8 mouse cellular contexts compared by ENCODE assay signal in the genomic region with DNA sequence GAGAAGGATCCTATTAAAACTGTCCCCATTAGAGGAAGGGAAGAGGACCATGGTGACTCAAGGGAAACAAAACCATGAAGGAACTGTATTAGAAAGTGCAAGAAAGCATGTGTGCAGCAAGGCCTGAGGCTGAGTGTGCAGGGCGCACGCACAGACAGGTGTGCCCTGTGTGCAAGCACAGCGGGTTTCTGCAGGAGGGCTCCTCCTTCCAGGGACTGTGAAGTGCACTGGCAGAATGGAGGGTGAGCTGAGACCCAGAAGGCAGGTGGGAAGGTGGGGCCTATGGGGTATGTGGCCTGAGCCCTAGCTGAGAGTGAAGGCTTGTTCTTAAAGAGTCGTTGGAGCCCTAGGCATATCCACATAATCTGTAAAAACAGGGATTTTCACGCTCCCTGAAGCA. TPM values are rescaled to one million over a fixed set of nuclear protein-coding genes. Genes with fewer than 3 reads are reported as not detected.
DNase-seq lines count a peak whose midpoint lies in the region; ATAC-seq and TF ChIP-seq lines count a peak whose summit lies in the region.
"Had no signal": no experiment of that assay in that cellular context is flagged by ENCODE, and none has a peak within 500 bp of the region (broad histone marks: within the 10 kb centered on the region; RNA-seq: fewer than 3 reads in every experiment).

No protein-coding gene starts in this region.

- H3K36me3 ChIP-seq in forebrain, postnatal 0 days (ENCODE audit: insufficient read depth): 0 out of 2 replicates have a peak, but pooled peaks cover 3% of the 10 kb centered on the region
- no peaks in the 10 kb centered on the region for H3K36me3 ChIP-seq in liver, embryonic 15.5 days (replicated peaks)

- H3K4me1 ChIP-seq in lung, adult 2 months (ENCODE audit: control insufficient read depth, insufficient read depth, low read length): 0 out of 2 replicates have a peak, but pooled peaks cover 4% of the 10 kb centered on the region
- H3K4me1 ChIP-seq in forebrain, postnatal 0 days (ENCODE audit: insufficient read depth): 0 out of 2 replicates have a peak, but pooled peaks cover 3% of the 10 kb centered on the region
- peaks cover 9% of the 10 kb centered on the region; the same call in 1 of the 2 replicates for H3K4me1 ChIP-seq in liver, embryonic 15.5 days (replicated peaks)

- H3K27me3 ChIP-seq in forebrain, postnatal 0 days (ENCODE audit: insufficient read depth, low read length): no peaks in the 10 kb centered on the region
- peaks cover 59% of the 10 kb centered on the region for H3K27me3 ChIP-seq in liver, embryonic 15.5 days

- no peak for TF ChIP-seq CTCF in lung, adult 2 months (IDR thresholded peaks at IDR 0.05; ENCODE audit: insufficient read depth, low read length)
- TF ChIP-seq CTCF in forebrain, postnatal 0 days (IDR thresholded peaks at IDR 0.05; ENCODE audit: low read depth): no peak

- H3K9me3 ChIP-seq in forebrain, postnatal 0 days (ENCODE audit: low read length): no peaks in the 10 kb centered on the region
- no peaks in the 10 kb centered on the region for H3K9me3 ChIP-seq in liver, embryonic 15.5 days (replicated peaks)

- no peak for DNase-seq in lung, adult 2 months
- no peak for DNase-seq in lung, postnatal 36 days
- no peak for DNase-seq in forebrain, postnatal 0 days
- peak; percentile 45 for DNase-seq in thymus, postnatal 25 days
- DNase-seq in natural killer cell, adult 2 months (ENCODE audit: low spot score in 2 of 2): no peak
- DNase-seq: spleen, adult 18-20 months had no signal

- ATAC-seq in forebrain, postnatal 0 days: no peak
- no peak for ATAC-seq in liver, embryonic 15.5 days (ENCODE audit: insufficient read depth)
- ATAC-seq in megakaryocyte progenitor cell, adult 5-6 weeks (replicated peaks; ENCODE audit: poor library complexity): no peak

- WGBS in lung, adult 2 months: 61% methylated on average over 5 of the region's 5 CpGs
- WGBS in forebrain, postnatal 0 days: 37% methylated on average over 5 of the region's 5 CpGs
- WGBS in liver, embryonic 15.5 days (ENCODE audit: insufficient replicate concordance): 49% methylated on average over 5 of the region's 5 CpGs

- no peak overlapping the region for H3K27ac ChIP-seq in forebrain, postnatal 0 days (ENCODE audit: low read depth, low read length)
- H3K27ac ChIP-seq in liver, embryonic 15.5 days (replicated peaks): no peak overlapping the region

- peak overlapping the region; percentile 71 for H3K4me2 ChIP-seq in forebrain, postnatal 0 days (ENCODE audit: low read depth)
- H3K4me2 ChIP-seq in liver, embryonic 15.5 days: peak overlapping the region; percentile 53

- no peak for TF ChIP-seq POLR2A in lung, adult 2 months (IDR thresholded peaks at IDR 0.05; ENCODE audit: borderline replicate concordance, extremely low read depth, low read depth, low read length)

- peak overlapping the region; percentile 40 for H3K4me3 ChIP-seq in lung, adult 2 months (replicated peaks; ENCODE audit: extremely low read depth, low read depth, low read length)
- peak overlapping the region; percentile 94 for H3K4me3 ChIP-seq in forebrain, postnatal 0 days (ENCODE audit: low read depth, low read length)
- peak overlapping the region; percentile 56; the same call in 1 of the 2 replicates for H3K4me3 ChIP-seq in liver, embryonic 15.5 days (replicated peaks)

- peak overlapping the region; percentile 72; the same call in 1 of the 2 replicates for H3K9ac ChIP-seq in forebrain, postnatal 0 days
- no peak overlapping the region for H3K9ac ChIP-seq in liver, embryonic 15.5 days

RNA-seq across cellular contexts. Expression of a gene that starts 1.9 kb away (rescaled TPM):
- polyA plus RNA-seq in lung, adult 2 months (2012; rRNA removed): 245 and 250 TPM in 2 replicates
- total RNA-seq in forebrain, postnatal 0 days (2014; rRNA removed): 109 and 120 TPM in 2 replicates
- polyA plus RNA-seq in forebrain, postnatal 0 days (2015; fragmentation: Nextera tagmentation; extraction: Ambion mirVana): 30.5 and 45.0 TPM in 2 replicates
- 9.8 and 12.7 TPM in 2 replicates for polyA plus RNA-seq in liver, embryonic 15.5 days (2015; fragmentation: Nextera tagmentation; extraction: Ambion mirVana)
- total RNA-seq in megakaryocyte progenitor cell, adult 5-6 weeks (2015): 0.07 TPM in 1 of 2 replicates, not detected in the other
- 0.24 TPM in 1 of 2 replicates, not detected in the other for total RNA-seq in megakaryocyte progenitor cell, adult 5-6 weeks (2017)

Comparison
In these comparisons a context has a peak if more than half of its experiments do, and no peak if none do; other contexts are left out.
1. H3K4me3 ChIP-seq: peak in every context shown above with its lines; median percentile 94 in forebrain, postnatal 0 days; 56 in liver, embryonic 15.5 days; 40 in lung, adult 2 months.